Mouse (Mus musculus) limb, embryonic 11.5 days (tissue): ENCODE data around the gene 1700001L19Rik. TPM values are rescaled to one million over a fixed set of nuclear protein-coding genes. Genes with fewer than 3 reads are reported as not detected.
A peak's percentile ranks its signal among the peaks of the same experiment; 100 is the strongest.

Experiments
- ATAC-seq: fragments of 200-750 bp; cut with Nextera tagmentation; 2 replicates; pipeline ENCODE4 v1.8.0; 2017; ENCODE audit warnings: low read depth; ENCODE audit not compliant: insufficient number of reproducible peaks, low FRiP score, low TSS enrichment
- DNase-seq: peaks from one replicate; pipeline ENCODE4 v3.0.0-alpha.2; 2015; ENCODE audit warnings: low spot score
- H3K27ac ChIP-seq: fragments of 300-500 bp; sonication (generic); replicated peaks from 2 replicates; pipeline ENCODE4 v1.5.1; 2014; ENCODE audit warnings: low read depth, mild to moderate bottlenecking, low read length
- H3K27me3 ChIP-seq: fragments of 300-500 bp; sonication (generic); 2 replicates; pipeline ENCODE4 v1.6.1; 2014; ENCODE audit warnings: mild to moderate bottlenecking, low read length, mixed read lengths; ENCODE audit not compliant: control insufficient read depth, insufficient read depth
- H3K36me3 ChIP-seq: fragments of 300-500 bp; sonication (generic); 2 replicates; pipeline ENCODE4 v1.6.1; 2014; ENCODE audit warnings: mild to moderate bottlenecking, low read length, moderate library complexity, mixed read lengths; ENCODE audit not compliant: control insufficient read depth, insufficient read depth
- H3K4me1 ChIP-seq: fragments of 300-500 bp; sonication (generic); 2 replicates; pipeline ENCODE4 v1.6.1; 2014; ENCODE audit warnings: low read length, mixed read lengths; ENCODE audit not compliant: control insufficient read depth, insufficient read depth
- H3K4me2 ChIP-seq: fragments of 300-500 bp; sonication (generic); 2 replicates; pipeline ENCODE4 v1.6.1; 2014; ENCODE audit warnings: low read depth, mild to moderate bottlenecking, moderate library complexity; ENCODE audit not compliant: severe bottlenecking
- H3K4me3 ChIP-seq: fragments of 300-500 bp; sonication (generic); 2 replicates; pipeline ENCODE4 v1.5.1; 2014; ENCODE audit warnings: low read depth, low read length
- H3K9ac ChIP-seq: fragments of 300-500 bp; sonication (generic); 2 replicates; pipeline ENCODE4 v1.6.1; 2014; ENCODE audit warnings: mild to moderate bottlenecking, low read length
- H3K9me3 ChIP-seq: fragments of 300-500 bp; sonication (generic); 2 replicates; pipeline ENCODE4 v1.6.1; 2016; ENCODE audit warnings: low read length; ENCODE audit not compliant: control insufficient read depth
- WGBS: fragments of 180-500 bp; shearing (Covaris S2); extraction: QIAGEN DNeasy Blood & Tissue Kit; methylation state at CpG from one replicate; pipeline ENCODE4 v1.1.7; 2014; 5-methylcytosine and 5-hydroxymethylcytosine counted together
- polyA plus RNA-seq: library from polyadenylated mRNA; unstranded; fragments of >200 nt; fragmentation: Nextera tagmentation; extraction: Ambion mirVana; gene quantifications from 2 replicates; pipeline ENCODE4 v1.2.1, GENCODE M21; 2014

Gene 1700001L19Rik
- polyA plus RNA-seq, 1 experiment from 2014 or later = 1.1 TPM

GRCm38 (mm10) chr13:68577945-68578344, 19.3 kb upstream of the 1700001L19Rik start:
- Histone ChIP-seq H3K27me3 (no peaks in the 10 kb centered on the region), H3K4me1 (peaks cover 5% of the 10 kb centered on the region; the same call in 1 of the 2 replicates), H3K4me2 (no peak overlapping the region), H3K9me3 (no peaks in the 10 kb centered on the region), H3K4me3 (no peak overlapping the region), H3K36me3 (peaks cover 7% of the 10 kb centered on the region; the same call in 1 of the 2 replicates), H3K9ac (no peak overlapping the region), H3K27ac (no peak overlapping the region)
- 95% methylated on average over 7 of the region's 7 CpGs for WGBS
- DNase-seq (no peak), ATAC-seq (no peak)

GRCm38 (mm10) chr13:68581086-68581740, 16.0 kb upstream of the 1700001L19Rik start:
- Histone ChIP-seq H3K27ac (no peak overlapping the region), H3K27me3 (no peaks in the 10 kb centered on the region), H3K9ac (peak overlapping the region; percentile 79), H3K36me3 (peaks cover 18% of the 10 kb centered on the region; the same call in 1 of the 2 replicates), H3K4me2 (peak overlapping the region; percentile 53), H3K4me1 (peaks cover 4% of the 10 kb centered on the region; the same call in 1 of the 2 replicates), H3K4me3 (peak overlapping the region; percentile 70), H3K9me3 (no peaks in the 10 kb centered on the region)
- ATAC-seq = no peak; the same call in 1 of the 2 replicates
- WGBS = 30% methylated on average over 14 of the region's 14 CpGs
- DNase-seq = no peak

GRCm38 (mm10) chr13:68581747-68582516, 15.3 kb upstream of the 1700001L19Rik start, which contains the start of the genes Mtrr and Fastkd3:
Mtrr (minus strand) TSS chr13:68582149.
Fastkd3 (plus strand) TSS chr13:68582234.
- peaks cover 4% of the 10 kb centered on the region; the same call in 1 of the 2 replicates for H3K4me1 ChIP-seq
- under 1% methylated on average over 81 of the region's 81 CpGs for WGBS
- H3K27ac ChIP-seq = 0 out of 2 replicates have a peak within 1 kb of the TSS, but pooled peaks have one; percentile 10
- peak within 1 kb of the TSS; percentile 53 for H3K4me2 ChIP-seq
- peaks cover 18% of the 10 kb centered on the region; the same call in 1 of the 2 replicates for H3K36me3 ChIP-seq
- H3K4me3 ChIP-seq = peak within 1 kb of the TSS; percentile 70
- peak within 1 kb of the TSS; percentile 79 for H3K9ac ChIP-seq
- H3K9me3 ChIP-seq = no peaks in the 10 kb centered on the region
- DNase-seq (peak; percentile 98), ATAC-seq (peak; percentile 100)
- H3K27me3 ChIP-seq = no peaks in the 10 kb centered on the region

- Histone ChIP-seq H3K27ac (no peak overlapping the region), H3K4me2 (peak overlapping the region; percentile 53), H3K4me1 (peaks cover 4% of the 10 kb centered on the region; the same call in 1 of the 2 replicates), H3K9me3 (no peaks in the 10 kb centered on the region), H3K4me3 (peak overlapping the region; percentile 70), H3K36me3 (peaks cover 18% of the 10 kb centered on the region; the same call in 1 of the 2 replicates), H3K9ac (peak overlapping the region; percentile 79), H3K27me3 (no peaks in the 10 kb centered on the region)
- WGBS = 2% methylated on average over 11 of the region's 11 CpGs
- peak; percentile 11 for ATAC-seq
- no peak for DNase-seq
Observed at GRCm38 (mm10) chr13:68582517-68582780, 14.8 kb upstream of the 1700001L19Rik start.

GRCm38 (mm10) chr13:68583961-68584360, 13.3 kb upstream of the 1700001L19Rik start:
- ATAC-seq (no peak), DNase-seq (no peak)
- no peak overlapping the region for H3K4me2 ChIP-seq
- H3K4me1 ChIP-seq = peaks cover 4% of the 10 kb centered on the region; the same call in 1 of the 2 replicates
- H3K9ac ChIP-seq = no peak overlapping the region
- H3K36me3 ChIP-seq = peaks cover 27% of the 10 kb centered on the region; the same call in 1 of the 2 replicates
- no peak overlapping the region for H3K27ac ChIP-seq
- no peaks in the 10 kb centered on the region for H3K9me3 ChIP-seq
- H3K4me3 ChIP-seq = no peak overlapping the region
- WGBS = 93% methylated on average over 11 of the region's 11 CpGs
- H3K27me3 ChIP-seq = no peaks in the 10 kb centered on the region

GRCm38 (mm10) chr13:68585441-68585840, 11.8 kb upstream of the 1700001L19Rik start:
- 91% methylated on average over 7 of the region's 7 CpGs for WGBS
- H3K9me3 ChIP-seq = no peaks in the 10 kb centered on the region
- H3K4me2 ChIP-seq = no peak overlapping the region
- no peak overlapping the region for H3K4me3 ChIP-seq
- H3K36me3 ChIP-seq = peaks cover 29% of the 10 kb centered on the region; the same call in 1 of the 2 replicates
- ATAC-seq (no peak), DNase-seq (no peak)
- no peak overlapping the region for H3K9ac ChIP-seq
- H3K4me1 ChIP-seq = peaks cover 4% of the 10 kb centered on the region; the same call in 1 of the 2 replicates
- no peak overlapping the region for H3K27ac ChIP-seq
- no peaks in the 10 kb centered on the region for H3K27me3 ChIP-seq

- H3K9ac ChIP-seq = no peak overlapping the region
- H3K4me1 ChIP-seq = no peaks in the 10 kb centered on the region; the same call in 1 of the 2 replicates
- no peaks in the 10 kb centered on the region for H3K27me3 ChIP-seq
- H3K27ac ChIP-seq = no peak overlapping the region
- DNase-seq (no peak), ATAC-seq (no peak)
- H3K4me2 ChIP-seq = no peak overlapping the region
- no peaks in the 10 kb centered on the region for H3K9me3 ChIP-seq
- H3K4me3 ChIP-seq = no peak overlapping the region
- H3K36me3 ChIP-seq = peaks cover 38% of the 10 kb centered on the region
Observed at GRCm38 (mm10) chr13:68588352-68588751, 8.9 kb upstream of the 1700001L19Rik start.

- Histone ChIP-seq H3K4me2 (no peak overlapping the region), H3K4me3 (no peak overlapping the region), H3K9ac (no peak overlapping the region), H3K4me1 (no peaks in the 10 kb centered on the region), H3K9me3 (no peaks in the 10 kb centered on the region), H3K27me3 (no peaks in the 10 kb centered on the region), H3K36me3 (peaks cover 14% of the 10 kb centered on the region), H3K27ac (no peak overlapping the region)
- ATAC-seq = no peak
- 81% methylated on average over 1 of the region's 1 CpGs for WGBS
- DNase-seq = no peak
Observed at GRCm38 (mm10) chr13:68593797-68594196, 3.4 kb upstream of the 1700001L19Rik start.
